Mouse (Mus musculus) MEL (cell line): ENCODE measurements around the gene Lpar6. TPM values are rescaled to one million over a fixed set of nuclear protein-coding genes. Genes with fewer than 3 reads are reported as not detected.

Experiments used
- DNase-seq: peaks from one replicate; pipeline ENCODE4 v3.0.0; 2011; ENCODE audit warnings: low read depth, low spot score
- H3K27ac ChIP-seq: 2 replicates; pipeline ENCODE4 v1.5.1; 2012; ENCODE audit warnings: low read depth, mild to moderate bottlenecking, control low read depth, low read length, moderate library complexity; ENCODE audit not compliant: control insufficient read depth
- H3K27me3 ChIP-seq, 2 experiments: fragments of 150-350 bp in 1 of 2; sonication (generic) in 1 of 2; 2 replicates each; pipeline ENCODE4 v1.6.1; 2012; ENCODE audit warnings: low read length in 2 of 2, mild to moderate bottlenecking in 2 of 2, improper control_type of control experiment in 1 of 2, moderate library complexity in 1 of 2; ENCODE audit not compliant: insufficient read depth in 2 of 2, control insufficient read depth in 1 of 2
- H3K36me3 ChIP-seq, 2 experiments: 2 replicates each; pipeline ENCODE4 v1.6.1; 2012 to 2014; ENCODE audit warnings: low read length in 2 of 2, improper control_type of control experiment in 1 of 2, inconsistent platforms in 1 of 2, mild to moderate bottlenecking in 1 of 2; ENCODE audit not compliant: insufficient read depth in 2 of 2, control insufficient read depth in 1 of 2
- H3K4me1 ChIP-seq, 2 experiments: fragments of 150-350 bp in 1 of 2; sonication (generic) in 1 of 2; 2 replicates each; pipeline ENCODE4 v1.6.1; 2012; ENCODE audit warnings: low read length in 2 of 2, improper control_type of control experiment in 1 of 2, mild to moderate bottlenecking in 1 of 2; ENCODE audit not compliant: insufficient read depth in 2 of 2, control insufficient read depth in 1 of 2
- H3K4me3 ChIP-seq, 2 experiments: fragments of 150-350 bp in 1 of 2; sonication (generic) in 1 of 2; 2 replicates each; pipeline ENCODE4 v1.5.1; 2012; ENCODE audit warnings: low read depth in 2 of 2, low read length in 2 of 2, mild to moderate bottlenecking in 2 of 2, moderate library complexity in 2 of 2, control low read depth in 1 of 2, improper control_type of control experiment in 1 of 2; ENCODE audit not compliant: control insufficient read depth in 1 of 2, insufficient read depth in 1 of 2
- H3K79me2 ChIP-seq: 2 replicates; pipeline ENCODE4 v1.6.1; 2012; ENCODE audit warnings: mild to moderate bottlenecking, low read length, moderate library complexity; ENCODE audit not compliant: control insufficient read depth, poor library complexity, insufficient read depth
- H3K9ac ChIP-seq: 2 replicates; pipeline ENCODE4 v1.6.1; 2012; ENCODE audit warnings: low read depth, mild to moderate bottlenecking, control low read depth, low read length, moderate library complexity; ENCODE audit not compliant: control insufficient read depth, poor library complexity, severe bottlenecking
- H3K9me3 ChIP-seq: fragments of 150-350 bp; sonication (generic); replicated peaks from 2 replicates; pipeline ENCODE4 v1.6.1; 2012; ENCODE audit warnings: mild to moderate bottlenecking, low read length, improper control_type of control experiment, moderate library complexity; ENCODE audit not compliant: insufficient read depth
- CHD2 ChIP-seq: IDR thresholded peaks from 2 replicates; pipeline ENCODE4 v1.6.1; 2011; ENCODE audit warnings: low read length, improper control_type of control experiment
- ETS1 ChIP-seq: IDR thresholded peaks from 2 replicates; pipeline ENCODE4 v1.6.1; 2012; ENCODE audit warnings: low read depth, mild to moderate bottlenecking, inconsistent platforms, low read length, improper control_type of control experiment, moderate library complexity
- MYC ChIP-seq: IDR thresholded peaks from 2 replicates; pipeline ENCODE4 v1.6.1; 2011; ENCODE audit warnings: low read depth, mild to moderate bottlenecking, low read length, improper control_type of control experiment, moderate library complexity
- ZKSCAN1 ChIP-seq: IDR thresholded peaks from 2 replicates; pipeline ENCODE4 v1.6.1; 2012; ENCODE audit warnings: low read depth, mild to moderate bottlenecking, inconsistent platforms, low read length, improper control_type of control experiment, moderate library complexity
- polyA plus RNA-seq, 2 experiments: library from polyadenylated mRNA; stranded (reverse) in 1 of 2; unstranded in 1 of 2; fragments of >175 nt in 1 of 2; fragments of >200 nt in 1 of 2; gene quantifications; 2 replicates each; pipeline versions ENCODE4 v1.2.1 to v1.2.4; 2012; ENCODE audit warnings: low replicate concordance in 2 of 2, low read depth in 1 of 2; ENCODE audit not compliant: insufficient read length in 2 of 2, insufficient read depth in 1 of 2, missing spikeins in 1 of 2
- total RNA-seq: library from RNA; depleted of rRNA; stranded (reverse); fragments of 300-350 nt; gene quantifications from 2 replicates; pipeline ENCODE4 v1.2.3, GENCODE M21; 2012; rRNA removed

Lpar6 gene
- total and polyA plus RNA-seq, 3 experiments, result not detected

DNA sequence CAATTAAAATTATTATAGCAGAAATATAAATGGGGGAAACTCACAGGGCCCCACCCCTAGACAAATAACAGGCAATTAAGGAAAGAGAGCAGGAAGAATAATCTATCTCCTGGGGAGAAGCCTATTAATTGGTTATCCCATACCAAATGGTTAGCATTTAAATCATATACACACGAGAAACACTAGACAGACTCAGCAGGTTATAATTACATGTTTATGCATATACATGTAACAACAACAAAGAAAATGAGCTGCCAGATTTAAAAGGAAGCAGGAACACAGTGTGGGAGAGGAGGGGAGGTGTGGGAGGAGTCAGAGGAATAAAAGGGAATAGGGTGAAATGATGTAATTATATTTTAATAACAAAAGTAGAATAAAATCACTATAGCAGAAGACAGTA lies 54.7 kb downstream of the Lpar6 start:
- Histone ChIP-seq H3K9me3 (no peaks in the 10 kb centered on the region), H3K27me3 (no peaks in the 10 kb centered on the region), H3K36me3 (no peaks in the 10 kb centered on the region; a peak in 2 of 4 replicates), H3K4me1 (peaks cover 0 to 2% of the 10 kb centered on the region in 2 experiments; a peak in 2 of 4 replicates), H3K79me2 (no peaks in the 10 kb centered on the region), H3K9ac (no peak overlapping the region), H3K4me3 (no peak overlapping the region), H3K27ac (no peak overlapping the region)
- DNase-seq, result no peak
- TF ChIP-seq ZKSCAN1 (no peak), MYC (no peak), CHD2 (no peak), ETS1 (no peak)

Other genes with a start within 250 kb of the Lpar6 start
- not detected in 2 replicates for gene Cysltr2, start 188.8 kb upstream of the Lpar6 start, total RNA-seq
- gene Cysltr2, start 188.8 kb upstream of the Lpar6 start, polyA plus RNA-seq, result under 1 TPM in 1 of 2 experiments, not detected in 1; 0.22 TPM
- gene Rcbtb2, start 114.9 kb upstream of the Lpar6 start, total RNA-seq, result 5.4 and 8.6 TPM in 2 replicates
- 10 to 100 TPM in 1 of 2 experiments, not detected in 1; 13.8 TPM for gene Rcbtb2, start 114.9 kb upstream of the Lpar6 start, polyA plus RNA-seq
- 6.3 and 7.8 TPM in 2 replicates for gene Rb1, start 87.9 kb downstream of the Lpar6 start, total RNA-seq
- gene Rb1, start 87.9 kb downstream of the Lpar6 start, polyA plus RNA-seq, result 10 to 100 TPM in 1 of 2 experiments, not detected in 1; 13.2 TPM
- 54.0 and 56.3 TPM in 2 replicates for gene Itm2b, start 147.4 kb downstream of the Lpar6 start, total RNA-seq
- gene Itm2b, start 147.4 kb downstream of the Lpar6 start, polyA plus RNA-seq, result 100 to 1,000 TPM; 101 to 312 TPM